Mouse (Mus musculus): ENCODE results near the gene Anks1b.
"Not testable (repeated sequence)": the region's sequence is repeated elsewhere in the genome, so short reads cannot be mapped to it uniquely, and the experiment has no call there.

The Anks1b gene

GRCm38 (mm10) chr10:90576191-90577098 lies 703.1 kb downstream of the Anks1b start:
- DNase-seq (ENCODE audit: low read depth, low spot score), result no peak

- no peak for DNase-seq (ENCODE audit: low read depth, low spot score)
Observed at GRCm38 (mm10) chr10:90577099-90577461, 703.8 kb downstream of the Anks1b start.

- DNase-seq (ENCODE audit: low read depth, low spot score), result no peak
Observed at GRCm38 (mm10) chr10:90577777-90578176, 704.5 kb downstream of the Anks1b start.

DNA sequence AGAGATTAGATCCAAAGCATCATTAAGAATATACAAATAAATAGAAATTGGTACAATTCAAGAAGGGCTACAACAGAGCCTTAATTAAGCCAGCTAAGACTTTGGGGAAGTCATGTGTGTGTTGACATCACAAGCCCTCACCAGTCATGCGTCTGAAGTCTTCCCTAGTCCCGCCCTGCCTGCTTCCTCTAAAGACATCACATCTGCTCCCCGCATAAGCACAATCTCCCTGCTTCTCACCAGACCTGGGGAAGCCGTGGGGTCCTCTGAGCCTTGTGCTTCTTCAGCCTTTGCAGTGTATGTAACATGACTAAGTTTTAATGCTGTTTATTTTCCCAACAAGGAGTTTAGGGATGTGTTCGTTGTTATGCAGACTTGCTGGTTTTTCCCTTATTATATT lies 706.7 kb downstream of the Anks1b start:
- DNase-seq (ENCODE audit: low read depth, low spot score), result no peak

DNA sequence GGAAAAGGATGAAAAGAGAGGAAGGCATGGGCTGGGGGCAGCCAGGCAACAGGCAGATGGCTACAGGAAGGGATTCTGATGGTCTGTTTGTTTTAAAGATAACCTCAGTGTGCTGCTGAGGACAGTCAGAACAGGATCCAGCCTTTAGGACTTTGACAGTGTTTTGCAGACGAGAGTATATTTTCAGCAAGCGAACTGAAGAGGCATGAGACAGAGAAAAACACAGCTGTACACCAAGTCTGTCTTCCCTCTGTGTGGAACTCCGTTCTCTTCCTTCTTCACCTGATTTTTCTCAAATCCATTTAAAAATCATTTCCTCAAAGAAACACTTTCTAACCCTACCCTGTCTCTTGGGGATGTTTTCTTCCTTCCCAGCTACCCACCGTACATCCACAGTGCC lies 710.7 kb downstream of the Anks1b start:
- DNase-seq (ENCODE audit: low read depth, low spot score), result no peak

GRCm38 (mm10) chr10:90596142-90596541 lies 722.8 kb downstream of the Anks1b start:
- DNase-seq (ENCODE audit: low read depth, low spot score), result no peak

DNA sequence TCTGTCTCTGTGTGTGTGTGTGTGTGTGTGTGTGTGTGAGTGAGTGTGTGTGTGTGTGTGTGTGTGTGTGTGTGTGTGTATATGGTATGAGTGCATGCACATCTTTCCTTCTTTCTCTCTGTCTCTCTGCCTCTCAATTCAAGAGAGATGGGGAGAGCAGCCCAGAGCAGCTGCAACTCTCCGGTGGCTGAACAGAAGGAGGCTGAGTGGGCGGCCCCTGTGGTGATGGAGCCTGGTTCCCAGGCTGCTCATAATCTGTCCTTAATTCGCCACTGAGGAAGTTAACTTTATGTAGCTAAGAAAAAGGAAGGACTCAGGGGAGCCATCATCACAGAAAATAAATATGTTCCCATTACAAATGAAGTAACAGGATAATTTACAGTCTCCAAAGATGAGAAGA lies 723.3 kb downstream of the Anks1b start:
- no peak for DNase-seq (ENCODE audit: low read depth, low spot score)

DNA sequence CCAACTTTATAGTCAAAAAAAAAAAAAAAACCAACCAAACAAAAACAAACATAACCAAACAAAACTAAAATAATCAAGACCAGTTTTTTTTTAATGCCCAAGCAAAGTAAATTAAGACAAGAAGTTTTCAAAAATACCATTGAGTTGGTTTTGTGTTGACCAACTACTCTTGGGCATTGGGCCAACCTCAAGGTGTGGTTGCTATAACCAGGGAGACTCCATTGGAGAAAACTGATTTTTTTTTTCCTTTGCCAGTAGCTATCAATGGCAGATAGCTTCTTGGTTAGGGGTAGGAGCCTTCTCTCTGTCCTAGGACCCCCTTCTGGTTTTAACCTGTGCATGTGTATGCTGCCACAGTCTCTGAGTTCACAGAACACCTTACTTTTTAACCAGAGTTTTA lies 725.8 kb downstream of the Anks1b start:
- DNase-seq (ENCODE audit: low read depth, low spot score), result no peak

GRCm38 (mm10) chr10:90599726-90600531 lies 726.6 kb downstream of the Anks1b start:
- no peak for DNase-seq (ENCODE audit: low read depth, low spot score)

DNA sequence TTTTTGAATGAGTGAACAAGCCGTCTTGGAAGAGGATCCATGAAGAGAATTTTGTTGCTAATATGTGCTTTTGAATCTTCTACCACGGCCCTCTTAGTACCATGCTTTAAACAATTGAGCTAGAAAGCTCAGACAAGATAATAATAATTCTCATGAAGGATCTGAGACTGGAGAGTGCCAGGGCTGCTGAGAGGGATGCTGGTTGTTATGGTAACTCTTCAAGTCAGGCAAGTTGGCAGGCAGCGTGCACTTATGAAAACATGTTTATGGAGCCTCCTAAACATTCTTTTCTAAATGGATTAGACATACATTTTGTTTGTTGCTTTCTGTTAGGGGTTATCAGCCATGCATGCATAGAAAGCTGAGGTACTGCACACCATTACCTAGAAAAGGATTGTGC lies 734.3 kb downstream of the Anks1b start:
- no peak for DNase-seq (ENCODE audit: low read depth, low spot score)

DNA sequence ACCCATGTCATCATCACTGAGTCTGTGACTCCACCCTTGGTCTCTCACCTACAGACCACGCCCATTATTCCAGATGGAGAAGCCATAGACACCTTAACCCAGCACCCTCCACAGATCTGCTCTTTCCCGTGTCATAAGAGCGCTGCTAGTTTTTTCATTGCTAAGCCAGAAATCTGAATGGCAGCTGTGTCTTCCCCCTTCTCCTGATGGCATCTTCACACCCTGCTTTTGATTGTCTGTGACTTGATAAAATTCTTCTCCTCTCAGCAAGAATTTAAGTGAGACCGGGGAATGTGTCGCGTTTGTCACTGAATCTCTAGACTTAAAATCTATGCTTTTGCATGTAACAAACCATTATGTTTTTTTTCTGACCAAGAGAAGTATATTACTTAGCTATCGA lies 736.1 kb downstream of the Anks1b start:
- DNase-seq (ENCODE audit: low read depth, low spot score), result no peak

- no peak for DNase-seq (ENCODE audit: low read depth, low spot score)
Observed at GRCm38 (mm10) chr10:90613051-90613450, 739.7 kb downstream of the Anks1b start.

DNA sequence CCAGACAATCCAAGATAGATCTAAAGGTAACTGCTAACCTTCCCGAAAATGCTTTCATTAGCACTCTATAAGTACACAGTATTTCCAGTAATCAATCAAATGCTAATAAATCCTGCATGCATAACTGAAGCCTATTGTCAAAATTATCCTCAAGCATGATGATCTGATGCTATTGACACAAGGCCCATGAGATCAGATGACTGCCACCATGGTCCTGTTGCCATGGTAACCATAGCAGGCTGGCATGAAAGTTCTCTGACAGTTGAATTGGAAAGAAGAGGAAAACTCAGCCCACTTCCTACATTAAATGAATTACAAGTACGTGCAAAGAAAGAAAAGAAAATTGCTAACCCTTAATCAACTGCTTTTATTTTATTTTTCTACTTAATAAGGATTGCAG lies 741.9 kb downstream of the Anks1b start:
- DNase-seq (ENCODE audit: low read depth, low spot score), result no peak

DNA sequence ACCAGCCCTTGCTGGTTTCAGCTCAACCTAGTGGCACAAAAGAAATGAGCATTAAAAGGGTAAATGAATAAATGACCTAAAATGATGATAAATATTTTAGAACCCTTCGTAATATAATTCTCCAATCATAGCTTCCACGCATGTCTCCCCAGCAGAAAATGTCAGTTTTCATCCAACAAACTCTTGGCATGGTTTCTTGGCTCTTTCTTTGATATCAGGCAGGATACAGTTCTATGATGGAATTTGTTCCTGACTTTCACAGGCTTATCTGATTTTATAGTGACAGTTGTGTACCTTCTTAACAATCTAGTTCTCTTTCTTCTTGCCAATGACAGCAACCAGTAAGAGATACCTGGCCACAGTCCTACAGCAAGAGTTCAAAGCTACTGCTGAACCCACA lies 743.3 kb downstream of the Anks1b start:
- no peak for DNase-seq (ENCODE audit: low read depth, low spot score)

DNA sequence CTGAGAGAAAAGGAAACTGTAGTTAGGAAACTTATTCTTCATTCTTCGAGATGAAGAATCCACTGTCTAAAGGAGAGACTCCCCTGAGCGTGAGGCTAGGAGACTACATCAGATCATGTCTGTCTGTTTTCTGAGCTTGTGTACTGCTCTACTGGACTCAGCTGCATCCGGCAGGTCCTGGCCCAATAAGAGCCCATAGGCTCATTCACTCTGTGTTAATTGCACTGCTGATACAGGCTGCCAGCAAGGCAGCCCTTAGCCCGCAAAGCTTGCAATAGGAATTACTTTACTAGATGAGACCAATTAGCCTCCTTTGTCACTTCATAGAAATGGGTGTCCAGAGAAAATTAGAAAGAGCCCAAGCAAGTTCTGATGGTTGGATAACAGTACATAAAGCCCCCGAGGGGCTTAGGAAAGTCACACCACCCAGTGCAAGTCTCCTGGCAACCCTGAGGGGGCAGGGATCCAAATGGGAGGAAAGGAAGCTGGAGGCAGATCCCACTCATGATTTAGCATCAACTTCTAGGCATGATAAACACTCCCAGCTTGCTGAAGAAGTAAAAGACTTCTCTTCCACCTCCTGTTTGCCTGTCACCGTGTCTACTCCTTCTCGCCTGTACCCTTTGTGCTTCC lies 744.5 kb downstream of the Anks1b start:
- DNase-seq (ENCODE audit: low read depth, low spot score), result no peak

DNA sequence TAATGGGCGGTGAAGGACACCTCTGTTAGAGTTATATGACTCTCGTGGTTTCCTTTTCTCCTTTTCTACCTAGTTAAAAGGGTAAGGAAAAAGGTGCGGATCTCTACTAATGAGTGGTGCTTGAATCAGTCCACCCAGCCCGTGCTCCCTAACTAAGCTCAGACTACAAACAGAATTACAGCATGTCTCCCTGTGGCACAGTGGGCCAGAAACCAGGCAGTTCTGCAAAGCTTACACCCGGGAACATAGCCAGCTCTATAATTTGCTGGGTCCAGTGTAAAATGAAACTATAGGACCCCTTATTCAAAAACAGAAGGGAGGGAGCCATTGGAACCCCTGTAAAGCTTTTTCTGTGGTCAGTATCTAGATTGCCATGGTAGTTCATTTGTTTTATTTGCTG lies 754.2 kb downstream of the Anks1b start:
- DNase-seq (ENCODE audit: low read depth, low spot score), result no peak

- DNase-seq (ENCODE audit: low read depth, low spot score), result no peak
Observed at GRCm38 (mm10) chr10:90630099-90630698, 756.9 kb downstream of the Anks1b start.

DNA sequence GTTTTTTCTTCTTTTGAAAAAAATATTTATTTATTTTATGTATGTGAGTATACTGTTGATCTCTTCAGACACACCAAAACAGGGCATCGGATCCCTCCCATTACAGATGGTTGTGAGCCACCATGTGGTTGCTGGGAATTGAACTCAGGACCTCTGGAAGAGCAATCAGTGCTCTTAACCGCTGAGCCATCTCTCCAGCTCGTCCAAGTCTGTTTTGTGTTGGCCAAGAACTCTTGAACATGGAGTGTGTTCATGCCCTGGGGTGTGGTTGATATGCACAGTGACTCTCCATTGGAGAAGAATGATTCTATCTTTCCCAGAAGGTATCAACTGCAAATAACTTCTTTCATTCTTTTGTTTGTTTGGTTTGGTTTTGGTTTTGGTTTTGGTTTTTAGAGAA lies 757.5 kb downstream of the Anks1b start:
- DNase-seq (ENCODE audit: low read depth, low spot score), result not testable (repeated sequence)

GRCm38 (mm10) chr10:90637352-90637751 lies 764.0 kb downstream of the Anks1b start:
- DNase-seq (ENCODE audit: low read depth, low spot score), result no peak

DNA sequence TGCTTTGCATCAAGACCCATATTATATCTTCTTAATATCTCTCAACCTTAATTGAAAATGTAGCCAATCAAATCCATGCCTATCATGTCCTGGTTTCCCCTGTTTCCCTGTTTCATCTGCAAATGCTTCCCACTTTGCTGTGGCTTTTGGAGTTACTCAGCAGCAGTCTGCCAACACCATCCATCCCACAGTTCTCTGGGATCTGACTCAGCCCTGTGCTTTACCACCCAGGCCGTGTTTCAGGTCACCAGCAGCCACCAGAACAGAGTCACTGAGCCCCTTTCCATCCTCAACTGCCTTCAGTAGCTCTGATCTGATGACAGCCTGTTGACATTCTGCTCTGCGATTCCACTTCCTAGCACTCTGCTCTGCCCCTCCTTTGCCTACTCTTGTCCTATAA lies 776.4 kb downstream of the Anks1b start:
- no peak for DNase-seq (ENCODE audit: low read depth, low spot score)

GRCm38 (mm10) chr10:90657416-90658120 lies 784.3 kb downstream of the Anks1b start:
- no peak for DNase-seq (ENCODE audit: low read depth, low spot score)
